Mouse (Mus musculus) small intestine, adult 2 months (tissue): Measurements from ENCODE around the gene Urod. TPM values are rescaled to one million over a fixed set of nuclear protein-coding genes. Genes with fewer than 3 reads are reported as not detected.

Experiments
- H3K27ac ChIP-seq: fragments of 200-500 bp; 2 replicates; pipeline ENCODE4 v1.5.1; 2012; ENCODE audit warnings: low read depth, low read length, control low read depth, inconsistent platforms; ENCODE audit not compliant: insufficient read depth
- H3K27me3 ChIP-seq: fragments of 200-500 bp; 2 replicates; pipeline ENCODE4 v1.6.1; 2012; ENCODE audit warnings: mild to moderate bottlenecking, moderate library complexity, low read length, inconsistent platforms; ENCODE audit not compliant: control insufficient read depth, insufficient read depth
- H3K36me3 ChIP-seq: fragments of 200-500 bp; 2 replicates; pipeline ENCODE4 v1.6.1; 2012; ENCODE audit warnings: mild to moderate bottlenecking, low read length, control low read depth, inconsistent platforms; ENCODE audit not compliant: control insufficient read depth, insufficient read depth
- H3K4me1 ChIP-seq: fragments of 200-500 bp; 2 replicates; pipeline ENCODE4 v1.6.1; 2012; ENCODE audit warnings: low read length, inconsistent platforms, mixed read lengths; ENCODE audit not compliant: control insufficient read depth, insufficient read depth, insufficient read length
- H3K4me3 ChIP-seq: fragments of 200-500 bp; 2 replicates; pipeline ENCODE4 v1.5.1; 2012; ENCODE audit warnings: low read depth, mild to moderate bottlenecking, control low read depth, inconsistent platforms, low read length, moderate library complexity
- CTCF ChIP-seq: fragments of 200-500 bp; IDR thresholded peaks from 2 replicates; pipeline ENCODE4 v1.5.1; 2012; ENCODE audit warnings: low read depth, mild to moderate bottlenecking, control low read depth, inconsistent platforms, low read length, moderate library complexity, mixed read lengths; ENCODE audit not compliant: insufficient replicate concordance, insufficient read length; ENCODE audit errors: extremely low read depth
- POLR2A ChIP-seq: fragments of 200-500 bp; IDR thresholded peaks from 2 replicates; pipeline ENCODE4 v1.6.1; 2012; ENCODE audit warnings: low read depth, mild to moderate bottlenecking, control low read depth, inconsistent platforms, low read length, moderate library complexity
- WGBS: fragments of 180-500 bp; shearing (Covaris S2); methylation state at CpG from one replicate; pipeline ENCODE4 v1.1.7; 2018; 5-methylcytosine and 5-hydroxymethylcytosine counted together
- polyA plus RNA-seq: library from polyadenylated mRNA; depleted of rRNA; stranded (reverse); fragments of >200 nt; gene quantifications from 2 replicates; pipeline ENCODE4 v1.2.3, GENCODE M21; 2012; rRNA removed

The Urod gene
- polyA plus RNA-seq, 1 experiment: 35.5 TPM

DNA sequence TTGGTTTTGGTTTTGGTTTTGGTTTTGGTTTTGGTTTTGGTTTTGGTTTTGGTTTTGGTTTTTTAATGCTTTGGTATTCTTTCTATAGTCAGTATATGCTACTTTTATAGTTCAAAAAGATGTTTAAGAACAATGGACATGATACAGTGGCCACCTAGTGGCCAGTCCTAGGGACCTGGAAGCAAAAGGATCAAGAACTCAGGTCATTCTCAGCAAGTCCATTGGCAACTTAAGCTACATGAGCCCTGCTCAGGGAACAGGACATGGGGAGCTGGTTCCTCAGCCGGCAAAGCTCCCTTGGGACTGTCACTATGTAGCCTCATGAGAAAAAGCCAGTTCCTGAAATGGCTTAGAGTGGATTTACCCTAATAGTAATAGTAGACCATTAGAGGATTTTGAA is 42.6 kb downstream of the Urod start:
- Histone ChIP-seq H3K4me3 (no peak overlapping the region), H3K27ac (no peak overlapping the region), H3K4me1 (no peaks in the 10 kb centered on the region), H3K36me3 (no peaks in the 10 kb centered on the region), H3K27me3 (no peaks in the 10 kb centered on the region)
- 59% methylated on average over 1 of the region's 1 CpGs for WGBS
- no peak for TF ChIP-seq POLR2A

DNA sequence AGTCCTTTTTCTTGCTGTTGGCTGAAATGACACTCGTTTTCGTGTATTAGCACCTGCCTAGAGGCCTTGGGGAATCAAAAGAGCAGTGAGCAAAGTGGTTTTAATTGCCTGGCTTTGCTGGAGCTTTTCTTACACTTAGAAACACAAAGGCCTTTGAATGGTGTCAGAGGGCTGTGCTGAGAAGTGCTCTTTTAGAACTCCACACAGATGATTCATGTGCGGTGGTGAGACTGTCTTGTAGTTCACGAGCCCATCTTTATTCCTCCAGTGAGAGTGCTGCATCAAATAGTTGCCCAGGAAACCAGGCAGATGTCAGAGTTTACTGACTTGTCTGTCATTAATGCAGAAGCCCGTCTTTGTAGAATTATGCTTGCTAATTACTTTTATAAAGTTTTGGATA is 50.2 kb downstream of the Urod start:
- Histone ChIP-seq H3K27ac (no peak overlapping the region), H3K4me3 (no peak overlapping the region), H3K36me3 (no peaks in the 10 kb centered on the region), H3K4me1 (no peaks in the 10 kb centered on the region), H3K27me3 (no peaks in the 10 kb centered on the region)
- TF ChIP-seq CTCF (no peak), POLR2A (no peak)
- WGBS: 74% methylated on average over 5 of the region's 5 CpGs

- 77% methylated on average over 2 of the region's 2 CpGs for WGBS
- H3K4me1 ChIP-seq: no peaks in the 10 kb centered on the region
- H3K27me3 ChIP-seq: no peaks in the 10 kb centered on the region
- no peak overlapping the region for H3K4me3 ChIP-seq
- H3K27ac ChIP-seq: no peak overlapping the region
- H3K36me3 ChIP-seq: no peaks in the 10 kb centered on the region
- TF ChIP-seq POLR2A (no peak), CTCF (no peak)
Measured at GRCm38 (mm10) chr4:116942695-116943094, 51.5 kb downstream of the Urod start.

Other genes with a start within 250 kb of the Urod start
- 8.5 and 11.6 TPM in 2 replicates for gene Toe1, start 186.8 kb downstream of the Urod start, polyA plus RNA-seq
- gene Mutyh, start 186.7 kb downstream of the Urod start, polyA plus RNA-seq: 2.2 and 3.4 TPM in 2 replicates
- gene Hpdl, start 172.7 kb downstream of the Urod start, polyA plus RNA-seq: 4.3 and 7.3 TPM in 2 replicates
- gene Zswim5, start 117.0 kb downstream of the Urod start, polyA plus RNA-seq: 8.1 and 14.7 TPM in 2 replicates
- 68.8 and 261 TPM in 2 replicates for gene Hectd3, start 904 bp upstream of the Urod start, polyA plus RNA-seq
- 0.86 and 1.5 TPM in 2 replicates for gene Eif2b3, start 25.0 kb upstream of the Urod start, polyA plus RNA-seq
- 2.4 and 3.7 TPM in 2 replicates for gene Ptch2, start 101.7 kb upstream of the Urod start, polyA plus RNA-seq
- 3.8 and 4.5 TPM in 2 replicates for gene Btbd19, start 131.3 kb upstream of the Urod start, polyA plus RNA-seq
- 0.33 and 0.62 TPM in 2 replicates for gene Tctex1d4, start 132.4 kb upstream of the Urod start, polyA plus RNA-seq
- gene Plk3, start 139.6 kb upstream of the Urod start, polyA plus RNA-seq: 23.5 and 23.9 TPM in 2 replicates
- 205 and 258 TPM in 2 replicates for gene Rps8, start 161.8 kb upstream of the Urod start, polyA plus RNA-seq
- 0.81 and 2.8 TPM in 2 replicates for gene Kif2c, start 188.2 kb upstream of the Urod start, polyA plus RNA-seq